Mouse (Mus musculus) CH12.LX (cell line): ENCODE results near the gene Gse1. TPM values are rescaled to one million over a fixed set of nuclear protein-coding genes. Genes with fewer than 3 reads are reported as not detected.

ENCODE experiments used
- DNase-seq: peaks from one replicate; pipeline ENCODE4 v3.0.0-alpha.2; 2013; ENCODE audit errors: extremely low read depth
- H3K27ac ChIP-seq: 2 replicates; pipeline ENCODE4 v1.5.1; 2012; ENCODE audit warnings: low read depth, mild to moderate bottlenecking, control low read depth, moderate library complexity; ENCODE audit not compliant: insufficient read depth
- H3K27me3 ChIP-seq: replicated peaks from 2 replicates; pipeline ENCODE3; 2012; ENCODE audit warnings: inconsistent platforms
- H3K36me3 ChIP-seq, 2 experiments: replicated peaks in 1 of 2; 2 replicates each; pipeline versions ENCODE3 to v1.6.1; 2012; ENCODE audit warnings: inconsistent platforms in 1 of 2, low read length in 1 of 2, mild to moderate bottlenecking in 1 of 2, mixed read lengths in 1 of 2, moderate library complexity in 1 of 2; ENCODE audit not compliant: control insufficient read depth in 1 of 2, insufficient read depth in 1 of 2
- H3K4me1 ChIP-seq, 2 experiments: 2 replicates each; pipeline ENCODE4 v1.6.1; 2012; ENCODE audit warnings: inconsistent platforms in 1 of 2, moderate library complexity in 1 of 2; ENCODE audit not compliant: insufficient read depth in 2 of 2, control insufficient read depth in 1 of 2
- H3K4me2 ChIP-seq: 2 replicates; pipeline ENCODE4 v1.6.1; 2012; ENCODE audit warnings: low read depth, mild to moderate bottlenecking, control low read depth; ENCODE audit not compliant: poor library complexity, insufficient read depth, severe bottlenecking
- H3K4me3 ChIP-seq, 3 experiments: fragments of 150-350 bp in 1 of 3; sonication (generic) in 1 of 3; replicated peaks in 1 of 3; 2 replicates each; pipeline versions ENCODE3 to v1.5.1; 2011 to 2012; ENCODE audit warnings: low read depth in 2 of 3, low read length in 2 of 3, mild to moderate bottlenecking in 2 of 3, moderate library complexity in 2 of 3, control low read depth in 1 of 3, improper control_type of control experiment in 1 of 3, inconsistent platforms in 1 of 3, mixed read lengths in 1 of 3; ENCODE audit not compliant: poor library complexity in 1 of 3
- H3K79me2 ChIP-seq: replicated peaks from 2 replicates; pipeline ENCODE4 v1.6.1; 2012; ENCODE audit warnings: mild to moderate bottlenecking, moderate library complexity; ENCODE audit not compliant: control insufficient read depth, poor library complexity, insufficient read depth, severe bottlenecking; ENCODE audit errors: extremely low read depth
- H3K9ac ChIP-seq: 2 replicates; pipeline ENCODE4 v1.6.1; 2012; ENCODE audit warnings: low read depth, mild to moderate bottlenecking, control low read depth, moderate library complexity; ENCODE audit not compliant: insufficient read depth
- H3K9me3 ChIP-seq: replicated peaks from 2 replicates; pipeline ENCODE3; 2012; ENCODE audit warnings: low read length, inconsistent platforms, mixed read lengths
- CHD1 ChIP-seq: IDR thresholded peaks from 2 replicates; pipeline ENCODE4 v1.6.1; 2012; ENCODE audit warnings: low read depth, low read length, improper control_type of control experiment, inconsistent platforms
- CHD2 ChIP-seq: IDR thresholded peaks from 2 replicates; pipeline ENCODE4 v1.6.1; 2011; ENCODE audit warnings: low read length, improper control_type of control experiment
- ETS1 ChIP-seq: conservative IDR thresholded peaks from 2 replicates; pipeline ENCODE4 v1.6.1; 2012; ENCODE audit warnings: low read depth, mild to moderate bottlenecking, inconsistent platforms, low read length, improper control_type of control experiment, moderate library complexity
- IRF4 ChIP-seq: IDR thresholded peaks from 2 replicates; pipeline ENCODE4 v1.6.1; 2014; ENCODE audit warnings: low read depth, mild to moderate bottlenecking, inconsistent platforms, low read length, improper control_type of control experiment
- JUND ChIP-seq: conservative IDR thresholded peaks from 2 replicates; pipeline ENCODE4 v1.6.1; 2011; ENCODE audit warnings: low read depth, low read length, improper control_type of control experiment
- MAFK ChIP-seq: IDR thresholded peaks from 2 replicates; pipeline ENCODE4 v1.6.1; 2011; ENCODE audit warnings: low read length, improper control_type of control experiment; ENCODE audit not compliant: insufficient replicate concordance
- MAX ChIP-seq: IDR thresholded peaks from 2 replicates; pipeline ENCODE4 v1.6.1; 2011; ENCODE audit warnings: low read length, improper control_type of control experiment
- NRF1 ChIP-seq: IDR thresholded peaks from 2 replicates; pipeline ENCODE4 v1.6.1; 2014; ENCODE audit warnings: low read depth, mild to moderate bottlenecking, inconsistent platforms, low read length, improper control_type of control experiment, moderate library complexity
- PAX5 ChIP-seq: IDR thresholded peaks from 2 replicates; pipeline ENCODE4 v1.6.1; 2012; ENCODE audit warnings: low read length, inconsistent platforms, mixed read lengths
- POLR2AphosphoS2 ChIP-seq: IDR thresholded peaks from 2 replicates; pipeline ENCODE4 v1.6.1; 2011; ENCODE audit warnings: low read depth, low read length, improper control_type of control experiment
- RCOR1 ChIP-seq: conservative IDR thresholded peaks from 2 replicates; pipeline ENCODE4 v1.6.1; 2012; ENCODE audit warnings: low read depth, mild to moderate bottlenecking, inconsistent platforms, low read length, improper control_type of control experiment
- SIN3A ChIP-seq: IDR thresholded peaks from 2 replicates; pipeline ENCODE4 v1.6.1; 2012; ENCODE audit warnings: low read length, improper control_type of control experiment, inconsistent platforms
- TBP ChIP-seq: conservative IDR thresholded peaks from 2 replicates; pipeline ENCODE4 v1.6.1; 2011; ENCODE audit warnings: low read depth, low read length, improper control_type of control experiment
- TCF12 ChIP-seq: IDR thresholded peaks from 2 replicates; pipeline ENCODE4 v1.6.1; 2014; ENCODE audit warnings: low read depth, mild to moderate bottlenecking, inconsistent platforms, low read length, improper control_type of control experiment
- UBTF ChIP-seq: IDR thresholded peaks from 2 replicates; pipeline ENCODE4 v1.6.1; 2012; ENCODE audit warnings: low read depth, mild to moderate bottlenecking, inconsistent platforms, low read length, improper control_type of control experiment, moderate library complexity
- USF2 ChIP-seq: conservative IDR thresholded peaks from 2 replicates; pipeline ENCODE4 v1.6.1; 2011; ENCODE audit warnings: low read depth, low read length, improper control_type of control experiment
- ZC3H11A ChIP-seq: IDR thresholded peaks from 2 replicates; pipeline ENCODE4 v1.6.1; 2012; ENCODE audit warnings: low read depth, mild to moderate bottlenecking, inconsistent platforms, low read length, improper control_type of control experiment
- ZKSCAN1 ChIP-seq: IDR thresholded peaks from 2 replicates; pipeline ENCODE4 v1.6.1; 2012; ENCODE audit warnings: low read depth, inconsistent platforms, low read length, improper control_type of control experiment, borderline replicate concordance
- ZMIZ1 ChIP-seq: IDR thresholded peaks from 2 replicates; pipeline ENCODE4 v1.6.1; 2012; ENCODE audit warnings: low read depth, mild to moderate bottlenecking, inconsistent platforms, low read length, improper control_type of control experiment
- ZNF384 ChIP-seq: IDR thresholded peaks from 2 replicates; pipeline ENCODE4 v1.6.1; 2012; ENCODE audit warnings: low read depth, low read length, improper control_type of control experiment, inconsistent platforms
- dilution Hi-C: fragments of 300-500 bp; cut with MboI; formaldehyde crosslinking; loops from 2 replicates; pipeline ENCODE4 v1.14.3; 2020; ENCODE audit warnings: low sequenced_read_pairs; ENCODE audit not compliant: extremely low pct_unique_long_range_greater_than_20kb, extremely low pct_ligation_motif_present
- in situ Hi-C: fragments of 300-500 bp; cut with MboI; formaldehyde crosslinking; loops from 3 replicates; pipeline ENCODE4 v1.14.3; 2019; ENCODE audit warnings: low sequenced_read_pairs, low pct_ligation_motif_present, low pct_unique_long_range_greater_than_20kb, mixed read lengths
- polyA plus RNA-seq: library from polyadenylated mRNA; unstranded; fragments of >175 nt; gene quantifications from 2 replicates; pipeline ENCODE4 v1.2.1, GENCODE M21; 2012; ENCODE audit warnings: low read depth; ENCODE audit not compliant: insufficient read length
- total RNA-seq, 2 experiments: library from RNA; depleted of rRNA; stranded (reverse); fragments of 300-350 nt in 1 of 2; fragments of >200 nt in 1 of 2; gene quantifications; 2 replicates each; pipeline ENCODE4 v1.2.3; 2012 to 2014

Gse1 gene
- total and polyA plus RNA-seq, 3 experiments: 1.3 to 9.8 (median 8.5) TPM

DNA sequence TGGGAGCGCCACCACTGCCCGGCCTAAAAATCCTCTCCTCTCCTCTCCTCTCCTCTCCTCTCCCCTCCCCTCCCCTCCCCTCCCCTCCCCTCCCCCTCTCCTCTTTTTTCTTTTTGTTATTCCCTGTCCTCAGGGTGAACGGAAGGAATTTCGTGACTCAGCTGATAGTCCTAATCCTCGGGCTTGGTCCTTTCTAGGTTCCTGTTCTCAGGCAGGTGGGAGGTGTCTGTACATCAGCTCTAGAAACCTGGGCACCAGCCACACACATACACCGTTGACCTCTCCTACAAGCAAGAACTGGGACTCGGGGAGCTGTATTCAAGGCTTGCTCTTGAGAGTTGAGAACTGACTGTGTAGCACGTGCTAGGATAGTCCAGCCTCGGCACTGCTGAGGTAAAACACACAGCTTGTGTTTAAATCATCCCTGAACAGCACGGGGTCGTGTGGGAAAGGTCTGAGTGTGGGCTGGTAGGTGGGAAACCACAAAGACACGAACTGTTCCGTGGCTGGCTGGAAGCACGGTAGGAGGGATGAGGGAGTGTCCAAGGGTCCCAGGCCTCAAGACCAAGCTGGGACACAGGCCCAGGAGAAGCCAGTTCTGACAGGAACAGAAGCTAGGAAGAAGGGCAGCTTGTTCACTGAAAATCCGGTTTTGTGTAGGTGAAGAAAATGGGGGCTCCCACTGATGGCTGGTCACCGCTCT, 302.8 kb downstream of the Gse1 start:
- Histone ChIP-seq H3K4me3 (peak overlapping the region in 1 of 3 experiments; percentile 2), H3K27ac (no peak overlapping the region), H3K4me2 (no peak overlapping the region), H3K9ac (no peak overlapping the region), H3K9me3 (no peaks in the 10 kb centered on the region), H3K4me1 (peaks cover 58 to 88% of the 10 kb centered on the region in 2 experiments), H3K79me2 (peaks cover 35% of the 10 kb centered on the region), H3K36me3 (peaks cover 0 to 7% of the 10 kb centered on the region in 2 experiments), H3K27me3 (peaks cover 5% of the 10 kb centered on the region)
- TF ChIP-seq USF2: no peak
- TF ChIP-seq CHD1: no peak
- no peak for TF ChIP-seq MAFK
- TF ChIP-seq MAX: no peak
- TF ChIP-seq TCF12: no peak
- TF ChIP-seq ETS1: no peak
- no peak for TF ChIP-seq RCOR1
- TF ChIP-seq ZNF384: no peak
- no peak for TF ChIP-seq PAX5
- TF ChIP-seq TBP: no peak
- TF ChIP-seq ZMIZ1: no peak
- no peak for TF ChIP-seq UBTF
- no peak for TF ChIP-seq POLR2AphosphoS2
- no peak for TF ChIP-seq SIN3A
- no peak for TF ChIP-seq IRF4
- no peak for DNase-seq
- dilution Hi-C loops: no loop called here
- in situ Hi-C loops: loop anchor here (10.0 kb wide), 1 partner anchor 206 kb away; no protein-coding TSS in a partner anchor

DNA sequence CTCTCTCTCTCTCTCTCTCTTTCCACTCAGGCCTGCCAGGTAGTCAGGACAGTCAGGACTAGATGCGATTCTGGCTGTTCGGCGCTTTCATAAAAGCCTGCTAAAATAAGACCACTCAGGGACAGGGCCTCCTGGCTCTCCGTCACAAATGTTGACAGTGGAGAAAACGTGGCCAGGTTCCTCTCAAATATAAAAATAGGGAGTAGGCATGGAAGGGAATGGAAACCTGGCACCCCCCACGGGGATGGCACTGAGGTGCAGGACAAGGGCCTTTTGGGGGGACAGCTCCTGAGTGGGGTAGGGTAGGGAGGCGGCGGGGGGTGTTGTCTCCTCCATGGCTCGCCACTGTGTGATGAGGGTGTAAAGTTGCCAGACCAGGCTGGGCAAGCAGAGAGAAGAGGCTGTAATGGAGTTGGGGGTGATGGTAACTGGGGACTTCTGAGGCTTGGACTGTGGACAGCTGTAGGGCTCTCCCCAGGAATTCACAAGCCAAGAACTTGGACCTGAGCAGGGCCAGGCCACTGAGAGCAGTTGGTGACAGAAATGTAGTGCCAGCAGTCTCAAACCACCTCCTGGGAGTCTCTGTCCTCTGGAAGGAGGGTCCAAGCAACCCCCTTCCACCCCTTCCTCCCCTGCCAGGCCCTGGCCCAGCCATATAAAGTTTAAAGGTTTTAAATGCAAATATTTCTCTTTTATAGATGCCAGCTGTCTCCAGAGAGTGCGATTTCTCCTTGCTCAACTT, 303.7 kb downstream of the Gse1 start:
- Histone ChIP-seq H3K4me3 (no peak overlapping the region), H3K9ac (peak overlapping the region; percentile 50), H3K27me3 (peaks cover 12% of the 10 kb centered on the region), H3K9me3 (no peaks in the 10 kb centered on the region), H3K27ac (peak overlapping the region; percentile 44; the same call in 1 of the 2 replicates), H3K36me3 (peaks cover 0 to 7% of the 10 kb centered on the region in 2 experiments)
- no peak for DNase-seq
- TF ChIP-seq NRF1: no peak
- no peak for TF ChIP-seq ZC3H11A
- TF ChIP-seq JUND: no peak
- TF ChIP-seq ZKSCAN1: no peak
- no peak for TF ChIP-seq CHD2
- TF ChIP-seq, all 38 proteins: peak for 0
- dilution Hi-C loops (no loop called here), in situ Hi-C loops (loop anchor here (10.0 kb wide), 1 partner anchor 207 kb away; no protein-coding TSS in a partner anchor)
- peaks cover 50 to 88% of the 10 kb centered on the region in 2 experiments for H3K4me1 ChIP-seq
- H3K4me2 ChIP-seq: peak overlapping the region; percentile 89
- H3K79me2 ChIP-seq: peaks cover 39% of the 10 kb centered on the region
